Mouse (Mus musculus): ENCODE results near the gene Fam166b. TPM values are rescaled to one million over a fixed set of nuclear protein-coding genes. Genes with fewer than 3 reads are reported as not detected.

The Fam166b gene
- polyA plus RNA-seq, 1 experiment from 2014 or later = 4.6 TPM

GRCm38 (mm10) chr4:43442044-43442443 lies 13.1 kb upstream of the Fam166b start:
- Histone ChIP-seq H3K36me3 (ENCODE audit: insufficient read depth, low read length) (0 out of 2 replicates have a peak, but pooled peaks cover 6% of the 10 kb centered on the region), H3K4me2 (replicated peaks; ENCODE audit: low read depth, low read length) (peak overlapping the region; percentile 93), H3K27me3 (replicated peaks; ENCODE audit: insufficient read depth, low read length) (no peaks in the 10 kb centered on the region), H3K9ac (replicated peaks; ENCODE audit: low read depth) (peak overlapping the region; percentile 98), H3K4me3 (ENCODE audit: low read depth, low read length) (peak overlapping the region; percentile 96), H3K9me3 (ENCODE audit: low read length) (no peaks in the 10 kb centered on the region), H3K27ac (ENCODE audit: low read length) (peak overlapping the region; percentile 92), H3K4me1 (ENCODE audit: insufficient read depth, low read depth, low read length) (no peaks in the 10 kb centered on the region)
- TF ChIP-seq CTCF (IDR thresholded peaks at IDR 0.05) (peak; percentile 96), EP300 (IDR thresholded peaks at IDR 0.05) (no peak)
- under 1% methylated on average over 33 of the region's 33 CpGs for WGBS
- peak; percentile 99 for DNase-seq (ENCODE audit: low spot score)
- peak; percentile 95 for ATAC-seq

GRCm38 (mm10) chr4:43441639-43442038 lies 12.7 kb upstream of the Fam166b start, which contains the start of gene Tesk1:
Gene Tesk1, plus strand, starts transcription at chr4:43441939.
- Histone ChIP-seq H3K27ac (ENCODE audit: low read length) (peak within 1 kb of the TSS; percentile 92), H3K9ac (replicated peaks; ENCODE audit: low read depth) (peak within 1 kb of the TSS; percentile 98), H3K4me2 (replicated peaks; ENCODE audit: low read depth, low read length) (peak within 1 kb of the TSS; percentile 93), H3K4me1 (ENCODE audit: insufficient read depth, low read depth, low read length) (no peaks in the 10 kb centered on the region), H3K36me3 (ENCODE audit: insufficient read depth, low read length) (0 out of 2 replicates have a peak, but pooled peaks cover 2% of the 10 kb centered on the region), H3K27me3 (replicated peaks; ENCODE audit: insufficient read depth, low read length) (no peaks in the 10 kb centered on the region), H3K4me3 (ENCODE audit: low read depth, low read length) (peak within 1 kb of the TSS; percentile 96), H3K9me3 (ENCODE audit: low read length) (no peaks in the 10 kb centered on the region)
- WGBS = 19% methylated on average over 4 of the region's 4 CpGs
- TF ChIP-seq CTCF (IDR thresholded peaks at IDR 0.05) = no peak
- no peak for TF ChIP-seq EP300 (IDR thresholded peaks at IDR 0.05)
- DNase-seq (ENCODE audit: low spot score) = no peak
- ATAC-seq = no peak

- Histone ChIP-seq H3K4me3 (ENCODE audit: low read depth, low read length) (no peak overlapping the region), H3K27me3 (replicated peaks; ENCODE audit: insufficient read depth, low read length) (no peaks in the 10 kb centered on the region), H3K27ac (ENCODE audit: low read length) (no peak overlapping the region), H3K4me2 (replicated peaks; ENCODE audit: low read depth, low read length) (no peak overlapping the region), H3K9me3 (ENCODE audit: low read length) (no peaks in the 10 kb centered on the region), H3K9ac (replicated peaks; ENCODE audit: low read depth) (no peak overlapping the region), H3K36me3 (ENCODE audit: insufficient read depth, low read length) (no peaks in the 10 kb centered on the region), H3K4me1 (ENCODE audit: insufficient read depth, low read depth, low read length) (no peaks in the 10 kb centered on the region)
- 76% methylated on average over 1 of the region's 1 CpGs for WGBS
- TF ChIP-seq CTCF (IDR thresholded peaks at IDR 0.05) (no peak), EP300 (IDR thresholded peaks at IDR 0.05) (no peak)
- no peak for ATAC-seq
- DNase-seq (ENCODE audit: low spot score) = no peak
These were observed 3.9 kb upstream of the Fam166b start for GRCm38 (mm10) chr4:43432832-43433231.

DNA sequence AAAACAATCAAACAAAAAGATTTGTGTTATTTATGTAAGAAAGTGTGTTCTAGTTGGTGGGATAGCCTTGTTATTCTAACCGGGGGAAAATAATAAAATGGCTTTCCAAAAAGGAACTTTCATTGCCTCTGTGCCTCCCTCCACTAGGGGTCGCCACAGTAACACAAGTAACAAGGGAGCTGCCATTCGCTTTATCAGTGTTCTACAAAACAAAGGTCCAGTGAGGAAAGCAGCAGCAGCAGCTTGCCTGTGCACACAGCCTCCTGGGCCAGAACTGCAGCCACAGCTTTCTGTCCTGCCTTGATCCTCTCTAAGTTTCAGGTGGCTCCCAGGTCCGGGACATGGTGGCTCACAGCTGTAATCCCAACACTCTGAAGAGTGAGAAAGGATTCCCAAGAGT lies 2.8 kb upstream of the Fam166b start:
- DNase-seq (ENCODE audit: low spot score) (peak; percentile 95), ATAC-seq (peak; percentile 43)
- WGBS = 1% methylated on average over 4 of the region's 4 CpGs
- Histone ChIP-seq H3K9me3 (ENCODE audit: low read length) (no peaks in the 10 kb centered on the region), H3K27me3 (replicated peaks; ENCODE audit: insufficient read depth, low read length) (no peaks in the 10 kb centered on the region), H3K4me3 (ENCODE audit: low read depth, low read length) (no peak overlapping the region), H3K36me3 (ENCODE audit: insufficient read depth, low read length) (peaks cover 6% of the 10 kb centered on the region; the same call in 1 of the 2 replicates), H3K4me1 (ENCODE audit: insufficient read depth, low read depth, low read length) (no peaks in the 10 kb centered on the region), H3K27ac (ENCODE audit: low read length) (no peak overlapping the region), H3K9ac (replicated peaks; ENCODE audit: low read depth) (no peak overlapping the region), H3K4me2 (replicated peaks; ENCODE audit: low read depth, low read length) (no peak overlapping the region)
- TF ChIP-seq CTCF (IDR thresholded peaks at IDR 0.05) = peak; percentile 95
- TF ChIP-seq EP300 (IDR thresholded peaks at IDR 0.05) = no peak

DNA sequence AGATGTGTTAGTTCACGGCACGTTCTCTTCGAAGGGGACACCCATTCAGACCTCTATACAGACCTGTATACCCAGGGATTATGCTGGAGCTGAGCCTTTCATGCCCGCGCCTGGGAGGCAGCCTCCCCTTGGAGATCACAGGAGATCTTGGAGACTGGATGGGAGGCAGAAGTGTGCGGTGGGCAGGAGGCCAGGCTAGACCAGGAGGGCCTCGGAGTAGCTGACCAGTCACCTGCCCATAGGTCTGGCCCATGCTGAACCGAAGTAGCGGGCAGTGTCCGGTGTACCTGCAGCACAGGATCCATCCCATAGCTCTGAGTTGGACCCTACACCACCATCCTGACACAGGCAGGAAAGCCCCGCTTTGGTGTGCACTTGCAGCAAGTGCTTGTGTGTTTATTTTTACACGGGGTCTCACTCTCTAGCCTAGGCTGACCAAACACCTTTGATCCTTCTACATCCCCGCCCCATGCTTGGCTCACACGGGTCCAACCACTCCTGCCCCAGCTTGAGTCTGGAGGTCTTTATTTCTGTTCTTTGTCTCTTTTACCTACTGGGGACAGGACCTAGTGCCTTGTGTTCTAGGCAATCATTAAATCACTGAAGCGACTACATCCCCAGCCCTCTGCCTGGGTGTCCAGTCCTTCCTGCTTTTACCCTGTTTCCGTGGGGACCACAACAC lies 613 bp downstream of the Fam166b start:
- Histone ChIP-seq H3K9ac (replicated peaks; ENCODE audit: low read depth) (peak overlapping the region; percentile 0; the same call in 1 of the 2 replicates), H3K4me3 (ENCODE audit: low read depth, low read length) (no peak overlapping the region), H3K4me2 (replicated peaks; ENCODE audit: low read depth, low read length) (no peak overlapping the region), H3K36me3 (ENCODE audit: insufficient read depth, low read length) (peaks cover 38% of the 10 kb centered on the region), H3K9me3 (ENCODE audit: low read length) (no peaks in the 10 kb centered on the region), H3K27me3 (replicated peaks; ENCODE audit: insufficient read depth, low read length) (no peaks in the 10 kb centered on the region), H3K27ac (ENCODE audit: low read length) (peak overlapping the region; percentile 26; the same call in 1 of the 2 replicates), H3K4me1 (ENCODE audit: insufficient read depth, low read depth, low read length) (no peaks in the 10 kb centered on the region)
- ATAC-seq = peak; percentile 16
- 41% methylated on average over 16 of the region's 16 CpGs for WGBS
- no peak for DNase-seq (ENCODE audit: low spot score)
- TF ChIP-seq EP300 (IDR thresholded peaks at IDR 0.05) (no peak), CTCF (IDR thresholded peaks at IDR 0.05) (no peak)

DNA sequence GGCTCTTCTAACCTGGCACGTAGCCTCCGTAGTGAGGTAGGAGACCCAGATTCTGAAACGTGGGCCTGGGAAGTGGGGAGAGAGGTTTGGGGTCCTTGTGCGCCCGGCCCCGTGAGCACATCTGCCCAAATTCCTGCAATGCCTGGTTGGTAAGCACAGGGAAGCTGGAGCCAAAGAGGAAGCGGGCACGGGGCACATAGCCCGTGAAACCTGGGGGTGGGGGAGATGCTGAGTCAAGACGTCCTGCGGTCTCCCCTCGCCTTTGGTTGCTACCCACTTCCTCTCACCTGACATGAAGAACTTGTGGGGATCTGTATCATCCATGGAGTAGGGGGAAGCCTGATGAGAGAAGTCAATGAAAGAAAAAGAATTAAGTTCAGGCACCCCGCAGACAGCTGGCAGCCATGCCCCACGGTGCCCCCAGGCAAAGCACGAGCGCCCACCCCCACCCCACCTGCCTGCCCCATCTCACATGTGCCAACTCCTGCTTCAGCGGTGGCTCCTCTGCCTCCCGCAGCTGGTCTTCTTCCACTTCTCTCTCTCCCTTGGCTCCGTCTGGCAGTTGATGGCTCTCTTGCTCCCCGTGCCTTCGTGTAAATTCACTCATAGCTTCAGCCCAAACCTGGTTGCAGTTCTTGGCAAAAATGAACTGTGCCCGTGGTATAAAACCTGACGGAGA lies 1.3 kb downstream of the Fam166b start:
- DNase-seq (ENCODE audit: low spot score) (no peak), ATAC-seq (no peak)
- Histone ChIP-seq H3K4me3 (ENCODE audit: low read depth, low read length) (no peak overlapping the region), H3K4me2 (replicated peaks; ENCODE audit: low read depth, low read length) (no peak overlapping the region), H3K4me1 (ENCODE audit: insufficient read depth, low read depth, low read length) (no peaks in the 10 kb centered on the region), H3K36me3 (ENCODE audit: insufficient read depth, low read length) (peaks cover 44% of the 10 kb centered on the region), H3K9ac (replicated peaks; ENCODE audit: low read depth) (no peak overlapping the region), H3K27ac (ENCODE audit: low read length) (no peak overlapping the region), H3K9me3 (ENCODE audit: low read length) (no peaks in the 10 kb centered on the region), H3K27me3 (replicated peaks; ENCODE audit: insufficient read depth, low read length) (no peaks in the 10 kb centered on the region)
- TF ChIP-seq CTCF (IDR thresholded peaks at IDR 0.05) = no peak
- TF ChIP-seq EP300 (IDR thresholded peaks at IDR 0.05) = no peak
- 42% methylated on average over 23 of the region's 23 CpGs for WGBS
